Mouse (Mus musculus) bone marrow macrophage, adult 2 months (primary cell): ENCODE data around the gene Akap2.

Source experiments
- CTCF ChIP-seq: IDR thresholded peaks from 2 replicates; pipeline ENCODE4 v1.5.1; 2012; ENCODE audit warnings: low read depth, mild to moderate bottlenecking, low read length, moderate library complexity
- POLR2A ChIP-seq: IDR thresholded peaks from 2 replicates; pipeline ENCODE4 v1.6.1; 2012; ENCODE audit warnings: mild to moderate bottlenecking, low read depth, low read length, borderline replicate concordance

DNA sequence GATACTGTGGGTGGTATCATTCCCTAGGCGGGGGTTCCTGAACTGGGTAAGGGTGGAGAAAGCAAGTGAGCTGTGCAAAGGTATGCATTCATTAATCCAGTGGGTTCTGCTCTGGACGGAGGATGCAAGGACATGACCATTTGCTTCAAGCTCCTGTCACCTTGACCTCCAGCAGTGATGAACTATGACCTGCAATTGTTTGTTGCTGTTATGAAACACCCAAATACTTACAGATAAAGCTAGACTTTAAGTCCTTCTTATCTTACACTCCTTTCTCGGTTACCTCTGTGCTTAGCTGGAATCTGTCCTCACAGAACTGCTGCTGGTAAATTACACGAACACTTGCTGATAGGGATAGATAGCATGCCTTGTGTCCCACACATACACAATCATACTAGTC, 223.2 kb downstream of the Akap2 start:
- TF ChIP-seq CTCF (no peak), POLR2A (no peak)
